Mouse (Mus musculus): Measurements from ENCODE around the gene Slc9a9. TPM values are rescaled to one million over a fixed set of nuclear protein-coding genes. Genes with fewer than 3 reads are reported as not detected.

The Slc9a9 gene
- total and polyA plus RNA-seq, 2 experiments from 2014 or later: 6.0 to 6.7 TPM

DNA sequence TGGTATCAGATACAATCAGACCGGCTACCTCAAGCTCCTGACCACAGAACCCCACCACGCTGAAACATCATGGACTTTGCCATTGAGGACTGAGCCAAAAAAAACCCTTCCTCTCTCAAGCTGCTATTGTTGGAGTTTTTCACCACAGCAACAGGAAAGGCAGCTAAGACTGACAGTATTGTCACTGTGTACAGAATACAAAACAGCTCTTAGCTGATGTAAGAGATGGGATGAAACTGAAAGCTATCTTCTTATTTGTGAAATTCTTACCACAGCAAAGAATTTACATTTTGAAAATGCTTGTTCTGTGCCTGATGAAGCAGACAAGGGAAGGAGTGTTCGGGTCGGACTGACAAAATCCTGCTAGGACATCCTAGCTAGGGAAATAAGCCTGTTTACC is 584.5 kb downstream of the Slc9a9 start:
- Histone ChIP-seq H3K27ac (ENCODE audit: low read depth, low read length) (no peak overlapping the region), H3K4me1 (ENCODE audit: insufficient read depth, low read length) (0 out of 2 replicates have a peak, but pooled peaks cover 3% of the 10 kb centered on the region), H3K27me3 (ENCODE audit: insufficient read depth, low read length) (no peaks in the 10 kb centered on the region), H3K9me3 (ENCODE audit: low read length) (no peaks in the 10 kb centered on the region), H3K4me3 (ENCODE audit: low read depth, low read length) (no peak overlapping the region), H3K36me3 (ENCODE audit: insufficient read depth, low read length) (no peaks in the 10 kb centered on the region), H3K9ac (replicated peaks; ENCODE audit: low read length, poor library complexity, severe bottlenecking) (no peak overlapping the region), H3K4me2 (ENCODE audit: low read depth, low read length, poor library complexity, severe bottlenecking) (no peak overlapping the region)
- WGBS: 72% methylated on average over 4 of the region's 4 CpGs
- ATAC-seq (ENCODE audit: low FRiP score) (no peak), DNase-seq (ENCODE audit: low spot score) (no peak)
- TF ChIP-seq CTCF (IDR thresholded peaks at IDR 0.05): no peak

GRCm38 (mm10) chr9:95255844-95256243 is 586.1 kb downstream of the Slc9a9 start:
- Histone ChIP-seq H3K4me3 (ENCODE audit: low read depth, low read length) (no peak overlapping the region), H3K4me1 (ENCODE audit: insufficient read depth, low read length) (0 out of 2 replicates have a peak, but pooled peaks cover 3% of the 10 kb centered on the region), H3K27ac (ENCODE audit: low read depth, low read length) (no peak overlapping the region), H3K9me3 (ENCODE audit: low read length) (no peaks in the 10 kb centered on the region), H3K27me3 (ENCODE audit: insufficient read depth, low read length) (no peaks in the 10 kb centered on the region), H3K4me2 (ENCODE audit: low read depth, low read length, poor library complexity, severe bottlenecking) (no peak overlapping the region), H3K36me3 (ENCODE audit: insufficient read depth, low read length) (no peaks in the 10 kb centered on the region), H3K9ac (replicated peaks; ENCODE audit: low read length, poor library complexity, severe bottlenecking) (no peak overlapping the region)
- 87% methylated on average over 6 of the region's 6 CpGs for WGBS
- TF ChIP-seq CTCF (IDR thresholded peaks at IDR 0.05): no peak
- no peak for ATAC-seq (ENCODE audit: low FRiP score)
- no peak for DNase-seq (ENCODE audit: low spot score)

DNA sequence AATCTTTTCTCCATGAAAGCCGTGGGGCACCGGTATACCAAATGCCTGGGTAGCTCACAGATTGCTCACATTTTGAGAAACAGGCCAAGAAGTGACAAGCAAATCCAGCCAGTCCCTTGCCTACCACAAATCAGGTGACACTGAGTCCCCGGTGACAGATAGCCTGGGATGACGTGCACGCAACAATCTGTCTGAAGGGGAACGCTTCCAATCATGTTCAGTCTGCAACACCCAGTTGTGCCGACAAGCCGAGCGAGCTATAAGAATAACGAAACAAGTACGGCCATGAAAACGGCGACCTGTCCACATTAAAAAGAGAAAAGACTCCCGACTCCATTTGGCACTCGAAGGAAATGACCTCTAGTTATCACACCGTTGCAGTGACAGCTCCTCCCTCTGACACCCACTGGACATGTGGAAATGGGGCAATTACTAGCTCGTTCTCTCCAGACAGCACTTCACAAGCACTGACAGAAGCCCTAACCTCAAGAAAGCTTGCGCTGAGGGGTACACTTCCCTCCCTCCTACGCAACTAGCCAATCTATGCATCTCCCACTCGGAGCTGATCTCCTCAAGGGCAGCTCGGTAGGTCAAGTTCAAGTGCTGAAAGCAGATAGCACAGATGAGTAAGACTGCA is 587.1 kb downstream of the Slc9a9 start:
- Histone ChIP-seq H3K9ac (replicated peaks; ENCODE audit: low read length, poor library complexity, severe bottlenecking) (no peak overlapping the region), H3K27me3 (ENCODE audit: insufficient read depth, low read length) (no peaks in the 10 kb centered on the region), H3K9me3 (ENCODE audit: low read length) (no peaks in the 10 kb centered on the region), H3K4me3 (ENCODE audit: low read depth, low read length) (no peak overlapping the region), H3K36me3 (ENCODE audit: insufficient read depth, low read length) (no peaks in the 10 kb centered on the region), H3K4me2 (ENCODE audit: low read depth, low read length, poor library complexity, severe bottlenecking) (no peak overlapping the region), H3K27ac (ENCODE audit: low read depth, low read length) (no peak overlapping the region), H3K4me1 (ENCODE audit: insufficient read depth, low read length) (0 out of 2 replicates have a peak, but pooled peaks cover 3% of the 10 kb centered on the region)
- DNase-seq (ENCODE audit: low spot score): no peak
- ATAC-seq (ENCODE audit: low FRiP score): no peak
- TF ChIP-seq CTCF (IDR thresholded peaks at IDR 0.05): no peak
- 91% methylated on average over 21 of the region's 21 CpGs for WGBS

GRCm38 (mm10) chr9:95262851-95263250 is 593.1 kb downstream of the Slc9a9 start:
- no peak overlapping the region for H3K4me2 ChIP-seq (ENCODE audit: low read depth, low read length, poor library complexity, severe bottlenecking)
- WGBS: 56% methylated on average over 3 of the region's 3 CpGs
- DNase-seq (ENCODE audit: low spot score) (no peak), ATAC-seq (ENCODE audit: low FRiP score) (no peak)
- no peak for TF ChIP-seq CTCF (IDR thresholded peaks at IDR 0.05)
- no peaks in the 10 kb centered on the region for H3K4me1 ChIP-seq (ENCODE audit: insufficient read depth, low read length)
- no peak overlapping the region for H3K27ac ChIP-seq (ENCODE audit: low read depth, low read length)
- H3K9ac ChIP-seq (replicated peaks; ENCODE audit: low read length, poor library complexity, severe bottlenecking): no peak overlapping the region
- no peaks in the 10 kb centered on the region for H3K36me3 ChIP-seq (ENCODE audit: insufficient read depth, low read length)
- H3K27me3 ChIP-seq (ENCODE audit: insufficient read depth, low read length): no peaks in the 10 kb centered on the region
- H3K9me3 ChIP-seq (ENCODE audit: low read length): no peaks in the 10 kb centered on the region
- no peak overlapping the region for H3K4me3 ChIP-seq (ENCODE audit: low read depth, low read length)

GRCm38 (mm10) chr9:95263867-95264509 is 594.3 kb downstream of the Slc9a9 start:
- 49% methylated on average over 9 of the region's 9 CpGs for WGBS
- DNase-seq (ENCODE audit: low spot score): no peak
- no peak overlapping the region for H3K27ac ChIP-seq (ENCODE audit: low read depth, low read length)

DNA sequence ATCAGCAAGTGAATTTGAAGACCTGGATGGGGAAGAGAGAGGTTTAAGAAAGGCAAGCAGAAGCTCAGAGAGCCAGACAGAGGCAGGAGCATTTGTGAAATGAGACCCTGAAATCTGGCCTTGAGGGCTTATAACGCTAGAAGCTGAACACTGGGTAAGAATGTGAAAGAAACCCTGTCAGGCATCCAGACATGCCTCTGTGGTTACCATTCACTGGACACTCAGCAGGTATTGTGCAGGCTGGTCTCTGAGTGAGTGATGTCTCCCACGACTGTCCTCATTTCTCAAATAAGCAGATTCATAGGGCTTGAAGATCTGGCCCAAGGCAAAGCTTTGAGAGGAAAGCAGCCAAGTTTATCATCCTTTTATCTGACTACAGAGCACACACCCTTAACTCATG is 596.5 kb downstream of the Slc9a9 start:
- H3K4me1 ChIP-seq (ENCODE audit: insufficient read depth, low read length): no peaks in the 10 kb centered on the region
- H3K9me3 ChIP-seq (ENCODE audit: low read length): no peaks in the 10 kb centered on the region
- no peak overlapping the region for H3K9ac ChIP-seq (replicated peaks; ENCODE audit: low read length, poor library complexity, severe bottlenecking)
- no peak for TF ChIP-seq CTCF (IDR thresholded peaks at IDR 0.05)
- H3K36me3 ChIP-seq (ENCODE audit: insufficient read depth, low read length): no peaks in the 10 kb centered on the region
- ATAC-seq (ENCODE audit: low FRiP score): no peak
- no peak overlapping the region for H3K4me2 ChIP-seq (ENCODE audit: low read depth, low read length, poor library complexity, severe bottlenecking)
- H3K27me3 ChIP-seq (ENCODE audit: insufficient read depth, low read length): no peaks in the 10 kb centered on the region
- no peak for DNase-seq (ENCODE audit: low spot score)
- 38% methylated on average over 2 of the region's 2 CpGs for WGBS
- H3K27ac ChIP-seq (ENCODE audit: low read depth, low read length): no peak overlapping the region
- H3K4me3 ChIP-seq (ENCODE audit: low read depth, low read length): no peak overlapping the region

More at GRCm38 (mm10) chr9:95263867-95264509, 594.3 kb downstream of the Slc9a9 start:
- no peak for ATAC-seq (ENCODE audit: low FRiP score)
- Histone ChIP-seq H3K4me3 (ENCODE audit: low read depth, low read length) (no peak overlapping the region), H3K36me3 (ENCODE audit: insufficient read depth, low read length) (no peaks in the 10 kb centered on the region), H3K4me1 (ENCODE audit: insufficient read depth, low read length) (no peaks in the 10 kb centered on the region), H3K4me2 (ENCODE audit: low read depth, low read length, poor library complexity, severe bottlenecking) (no peak overlapping the region), H3K27me3 (ENCODE audit: insufficient read depth, low read length) (no peaks in the 10 kb centered on the region), H3K9ac (replicated peaks; ENCODE audit: low read length, poor library complexity, severe bottlenecking) (no peak overlapping the region), H3K9me3 (ENCODE audit: low read length) (no peaks in the 10 kb centered on the region)
- TF ChIP-seq CTCF (IDR thresholded peaks at IDR 0.05): no peak
